Mouse (Mus musculus) lung, adult 2 months (tissue): ENCODE data around the gene AC134908.4. TPM values are rescaled to one million over a fixed set of nuclear protein-coding genes. Genes with fewer than 3 reads are reported as not detected.

Experiments used
- DNase-seq: peaks from one replicate; pipeline ENCODE4 v3.0.0; 2022
- H3K4me1 ChIP-seq: fragments of 200-500 bp; 2 replicates; pipeline ENCODE4 v1.6.1; 2011; ENCODE audit warnings: low read length; ENCODE audit not compliant: control insufficient read depth, insufficient read depth
- H3K4me3 ChIP-seq: fragments of 200-500 bp; replicated peaks from 2 replicates; pipeline ENCODE3; 2011; ENCODE audit warnings: low read depth, mild to moderate bottlenecking, control low read depth, low read length; ENCODE audit errors: extremely low read depth
- CTCF ChIP-seq: fragments of 200-500 bp; IDR thresholded peaks from 2 replicates; pipeline ENCODE4 v1.5.1; 2011; ENCODE audit warnings: mild to moderate bottlenecking, low read length, control low read depth; ENCODE audit not compliant: insufficient read depth
- POLR2A ChIP-seq: fragments of 200-500 bp; IDR thresholded peaks from 2 replicates; pipeline ENCODE4 v1.6.1; 2011; ENCODE audit warnings: low read depth, mild to moderate bottlenecking, control low read depth, low read length, borderline replicate concordance; ENCODE audit errors: extremely low read depth
- WGBS: fragments of 180-500 bp; shearing (Covaris S2); methylation state at CpG from one replicate; pipeline ENCODE4 v1.1.7; 2018; 5-methylcytosine and 5-hydroxymethylcytosine counted together
- polyA plus RNA-seq: library from polyadenylated mRNA; depleted of rRNA; stranded (reverse); fragments of >200 nt; gene quantifications from 2 replicates; pipeline ENCODE4 v1.2.3, GENCODE M21; 2012

AC134908.4 gene
- polyA plus RNA-seq, 1 experiment: 0.41 TPM

GRCm38 (mm10) chr17:25825311-25825710, 29.9 kb upstream of the AC134908.4 start:
- no peak for DNase-seq
- TF ChIP-seq CTCF (no peak), POLR2A (no peak)
- peaks cover 13% of the 10 kb centered on the region for H3K4me1 ChIP-seq
- H3K4me3 ChIP-seq: no peak overlapping the region
- 86% methylated on average over 6 of the region's 6 CpGs for WGBS

GRCm38 (mm10) chr17:25824362-25825142, 29.1 kb upstream of the AC134908.4 start:
- TF ChIP-seq CTCF (no peak), POLR2A (no peak)
- no peak for DNase-seq
- 70% methylated on average over 16 of the region's 17 CpGs for WGBS
- Histone ChIP-seq H3K4me3 (no peak overlapping the region), H3K4me1 (peaks cover 12% of the 10 kb centered on the region)

DNA sequence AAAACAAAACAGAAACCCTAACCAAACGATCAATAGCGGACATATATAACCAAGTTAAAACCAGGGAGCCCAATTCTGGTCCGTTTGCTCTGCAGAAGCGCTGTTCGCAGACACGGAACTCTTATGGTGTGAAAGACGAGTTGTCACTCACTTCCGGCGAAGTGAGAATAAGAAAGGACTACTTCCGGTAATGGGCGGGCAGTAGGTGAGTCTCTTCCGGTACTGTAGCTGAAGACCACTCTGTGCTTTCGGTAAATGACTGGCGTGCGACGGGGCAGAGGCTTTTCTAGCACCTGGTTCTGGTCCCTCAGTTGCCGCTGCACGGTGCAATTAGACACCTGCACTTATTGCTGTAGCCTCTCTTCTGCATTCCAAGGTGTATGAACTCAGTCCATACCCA, 28.0 kb upstream of the AC134908.4 start, which contains the start of gene Wdr24:
Wdr24 (plus strand) TSS at position 176 of the 400 bp plus-strand sequence.
- DNase-seq: peak; percentile 77
- Histone ChIP-seq H3K4me1 (peaks cover 9% of the 10 kb centered on the region), H3K4me3 (peak within 1 kb of the TSS; percentile 76)
- no peak for TF ChIP-seq CTCF
- peak; percentile 74; the same call in 1 of the 2 replicates for TF ChIP-seq POLR2A
- 0% methylated on average over 18 of the region's 18 CpGs for WGBS

DNA sequence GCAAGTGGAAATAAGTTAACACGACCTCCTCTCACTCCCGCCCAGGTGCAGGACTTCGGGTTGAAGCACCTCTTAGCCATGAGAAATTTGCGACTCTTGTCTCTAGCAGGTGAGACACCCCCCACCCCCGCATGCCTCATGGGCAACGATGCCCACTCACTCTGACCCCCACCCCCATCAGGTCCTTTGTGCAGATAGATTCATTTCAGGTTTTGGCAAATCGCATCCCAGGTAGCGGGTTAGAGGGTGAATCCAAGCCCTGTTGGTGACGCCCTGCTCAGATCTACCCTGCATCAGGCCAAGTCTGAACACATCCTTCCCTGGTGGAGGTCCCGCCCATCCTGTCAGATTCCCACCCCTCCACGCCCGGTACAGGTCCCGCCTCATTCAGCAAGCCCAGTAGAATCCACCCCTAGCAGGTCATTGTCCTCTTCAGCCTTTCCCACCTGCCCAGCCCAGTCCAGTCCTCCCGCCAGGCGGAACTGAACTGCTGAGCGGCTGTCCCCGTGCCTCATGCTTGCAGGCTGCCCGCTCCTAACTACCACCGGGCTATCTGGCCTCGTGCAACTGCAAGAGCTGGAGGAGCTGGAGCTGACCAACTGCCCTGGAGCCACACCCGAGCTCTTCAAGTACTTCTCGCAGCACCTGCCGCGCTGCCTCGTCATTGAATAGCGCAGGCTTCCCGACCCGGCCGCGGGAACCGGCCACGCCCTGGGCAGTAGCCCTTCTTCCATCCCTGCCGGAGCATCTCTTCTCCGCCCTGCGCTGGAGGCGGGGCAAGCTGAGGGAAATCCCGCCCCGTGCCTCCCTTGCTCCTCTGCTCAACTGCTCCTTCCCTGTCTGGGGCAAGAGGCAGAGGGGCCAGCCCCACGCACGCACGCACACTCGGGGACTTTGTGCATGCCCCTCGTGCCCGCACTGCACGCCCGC, 23.7 kb upstream of the AC134908.4 start:
- Histone ChIP-seq H3K4me3 (no peak overlapping the region), H3K4me1 (peaks cover 2% of the 10 kb centered on the region; the same call in 1 of the 2 replicates)
- peak; percentile 3 for DNase-seq
- WGBS: 7% methylated on average over 46 of the region's 46 CpGs
- TF ChIP-seq CTCF (no peak), POLR2A (no peak)

- DNase-seq: no peak
- Histone ChIP-seq H3K4me3 (no peak overlapping the region), H3K4me1 (no peaks in the 10 kb centered on the region)
- 79% methylated on average over 11 of the region's 11 CpGs for WGBS
- TF ChIP-seq CTCF (no peak), POLR2A (no peak)
Observed at GRCm38 (mm10) chr17:25817662-25818061, 22.2 kb upstream of the AC134908.4 start.

DNA sequence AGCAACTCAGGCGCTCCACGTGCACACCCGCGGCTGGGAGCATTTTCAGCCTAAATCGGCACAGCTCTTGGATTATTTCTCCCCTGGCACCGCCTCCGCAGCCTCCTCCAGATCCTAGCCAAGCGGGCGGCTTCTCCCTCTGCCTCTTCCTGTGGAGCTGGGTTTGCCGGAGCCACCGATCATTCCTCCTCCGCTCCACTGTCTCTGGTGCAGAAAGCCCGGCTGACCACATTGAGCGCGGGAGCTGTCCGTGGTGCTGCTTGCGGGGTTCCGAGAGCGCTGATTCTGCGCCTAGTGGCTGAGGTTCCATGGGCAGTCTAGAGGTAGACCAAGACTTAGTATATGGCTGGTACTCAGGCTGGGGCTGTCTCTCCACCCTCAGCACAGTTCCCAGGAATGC, 18.0 kb upstream of the AC134908.4 start:
- TF ChIP-seq CTCF (peak; percentile 55), POLR2A (no peak)
- H3K4me3 ChIP-seq: no peak overlapping the region
- 2% methylated on average over 20 of the region's 20 CpGs for WGBS
- no peaks in the 10 kb centered on the region; the same call in 1 of the 2 replicates for H3K4me1 ChIP-seq
- peak; percentile 66 for DNase-seq

GRCm38 (mm10) chr17:25810890-25811289, 15.4 kb upstream of the AC134908.4 start:
- TF ChIP-seq POLR2A (no peak), CTCF (no peak)
- H3K4me3 ChIP-seq: no peak overlapping the region
- DNase-seq: no peak
- H3K4me1 ChIP-seq: no peaks in the 10 kb centered on the region; the same call in 1 of the 2 replicates
- WGBS: 66% methylated on average over 4 of the region's 4 CpGs

DNA sequence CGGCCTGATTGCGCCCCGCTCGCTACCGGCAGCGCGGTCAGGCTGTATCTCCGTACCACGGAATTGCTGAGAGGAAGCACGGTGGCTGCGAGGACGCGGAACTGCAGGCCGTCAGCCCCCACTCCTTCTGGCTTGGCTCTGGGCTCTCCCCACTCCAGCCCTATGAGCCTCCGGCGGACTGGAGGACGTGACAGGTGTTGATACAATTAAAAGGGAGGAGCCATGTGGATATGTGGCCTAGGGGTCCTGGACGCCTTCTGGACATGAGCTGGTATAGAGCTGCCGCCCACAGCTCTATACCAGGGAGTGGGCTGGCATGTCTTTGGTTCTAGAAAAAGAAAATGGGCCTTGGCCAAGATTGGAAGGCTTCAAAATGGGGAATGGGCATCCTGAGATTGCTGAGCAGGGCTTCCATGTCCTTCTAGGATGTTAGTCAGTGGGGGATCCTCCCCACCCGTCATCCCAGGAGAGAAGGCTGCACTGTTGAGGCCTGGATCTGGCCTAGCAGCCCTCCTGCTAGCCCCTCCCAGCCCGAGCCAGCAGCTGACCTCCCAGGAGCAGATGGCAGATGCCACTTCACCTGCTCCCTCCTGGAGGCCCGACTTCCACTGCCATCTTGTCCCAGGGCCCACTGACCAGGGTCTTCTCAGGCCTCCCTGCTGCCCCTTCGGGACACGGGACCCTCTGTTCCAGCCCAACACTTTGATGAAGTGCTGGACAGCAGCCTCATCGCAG, 14.3 kb upstream of the AC134908.4 start:
- TF ChIP-seq CTCF: no peak
- TF ChIP-seq POLR2A: no peak
- no peaks in the 10 kb centered on the region; the same call in 1 of the 2 replicates for H3K4me1 ChIP-seq
- DNase-seq: no peak
- peak overlapping the region; percentile 49 for H3K4me3 ChIP-seq
- WGBS: 10% methylated on average over 25 of the region's 25 CpGs

DNA sequence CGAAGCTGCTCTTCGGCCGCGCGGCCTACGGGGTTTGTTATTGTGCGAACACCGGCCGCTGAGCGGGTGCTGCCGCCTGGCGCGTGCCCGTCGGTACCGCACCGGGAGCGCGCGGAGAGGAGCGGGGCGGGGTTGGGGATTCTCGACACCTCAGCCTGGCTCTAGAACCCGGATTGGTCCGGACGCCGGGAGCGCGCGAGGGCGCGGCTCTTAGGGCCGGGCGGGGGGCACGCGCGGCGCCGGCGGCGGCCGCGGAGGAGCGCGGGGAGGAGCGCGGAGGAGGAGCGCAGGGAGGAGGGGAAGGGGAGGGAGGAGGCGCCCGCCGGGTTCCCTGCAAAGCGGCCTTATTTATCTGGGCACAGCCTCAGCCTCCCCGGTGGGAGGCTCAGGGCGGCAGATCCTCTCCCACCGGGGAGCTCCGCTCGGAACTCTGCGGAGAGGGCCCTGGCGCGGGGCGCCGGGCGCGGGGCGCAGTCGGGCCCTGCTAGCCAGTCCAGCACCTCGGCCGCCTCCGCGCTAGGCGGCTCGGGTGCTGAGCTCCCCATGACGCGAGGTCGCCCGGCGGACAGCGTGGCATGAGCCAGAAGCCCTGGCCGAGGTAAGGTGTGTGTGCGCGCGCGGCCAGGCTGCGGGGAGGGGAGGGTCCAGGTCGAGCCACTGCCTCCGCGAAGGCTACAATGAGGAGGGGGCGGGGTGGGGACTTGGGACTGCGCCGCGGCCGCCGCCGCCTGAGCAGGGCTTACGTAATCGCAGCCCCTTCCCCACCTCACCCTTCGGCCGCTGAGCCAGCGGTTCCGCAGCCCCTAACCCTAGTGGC, 13.5 kb upstream of the AC134908.4 start, which contains the start of gene Fbxl16:
Fbxl16 (plus strand) TSS at position 297 of the 817 bp plus-strand sequence.
- peak within 1 kb of the TSS; percentile 58 for H3K4me3 ChIP-seq
- DNase-seq: peak; percentile 54
- TF ChIP-seq POLR2A (no peak), CTCF (no peak)
- 1% methylated on average over 86 of the region's 100 CpGs for WGBS
- H3K4me1 ChIP-seq: no peaks in the 10 kb centered on the region; the same call in 1 of the 2 replicates
